Mouse (Mus musculus) brown adipose tissue, adult 24 weeks (tissue): ENCODE data around the gene Ascc2. TPM values are rescaled to one million over a fixed set of nuclear protein-coding genes. Genes with fewer than 3 reads are reported as not detected.

Experiments
- H3K27ac ChIP-seq: fragments of 200-500 bp; replicated peaks from 2 replicates; pipeline ENCODE4 v1.5.1; 2012; ENCODE audit warnings: low read depth, mild to moderate bottlenecking, low read length
- H3K4me1 ChIP-seq: fragments of 200-500 bp; 2 replicates; pipeline ENCODE4 v1.6.1; 2012; ENCODE audit warnings: low read length, mixed read lengths; ENCODE audit not compliant: control insufficient read depth, insufficient read depth, insufficient read length
- H3K4me3 ChIP-seq: fragments of 200-500 bp; 2 replicates; pipeline ENCODE4 v1.5.1; 2012; ENCODE audit warnings: low read depth, mild to moderate bottlenecking, low read length, moderate library complexity; ENCODE audit not compliant: insufficient read depth
- polyA plus RNA-seq: library from polyadenylated mRNA; stranded (reverse); fragments of >200 nt; gene quantifications from 2 replicates; pipeline ENCODE4 v1.2.4, GENCODE M21; 2012; ENCODE audit not compliant: missing spikeins, insufficient read depth, insufficient read length

Ascc2 gene
- 7.4 and 9.1 TPM in 2 replicates for polyA plus RNA-seq

DNA sequence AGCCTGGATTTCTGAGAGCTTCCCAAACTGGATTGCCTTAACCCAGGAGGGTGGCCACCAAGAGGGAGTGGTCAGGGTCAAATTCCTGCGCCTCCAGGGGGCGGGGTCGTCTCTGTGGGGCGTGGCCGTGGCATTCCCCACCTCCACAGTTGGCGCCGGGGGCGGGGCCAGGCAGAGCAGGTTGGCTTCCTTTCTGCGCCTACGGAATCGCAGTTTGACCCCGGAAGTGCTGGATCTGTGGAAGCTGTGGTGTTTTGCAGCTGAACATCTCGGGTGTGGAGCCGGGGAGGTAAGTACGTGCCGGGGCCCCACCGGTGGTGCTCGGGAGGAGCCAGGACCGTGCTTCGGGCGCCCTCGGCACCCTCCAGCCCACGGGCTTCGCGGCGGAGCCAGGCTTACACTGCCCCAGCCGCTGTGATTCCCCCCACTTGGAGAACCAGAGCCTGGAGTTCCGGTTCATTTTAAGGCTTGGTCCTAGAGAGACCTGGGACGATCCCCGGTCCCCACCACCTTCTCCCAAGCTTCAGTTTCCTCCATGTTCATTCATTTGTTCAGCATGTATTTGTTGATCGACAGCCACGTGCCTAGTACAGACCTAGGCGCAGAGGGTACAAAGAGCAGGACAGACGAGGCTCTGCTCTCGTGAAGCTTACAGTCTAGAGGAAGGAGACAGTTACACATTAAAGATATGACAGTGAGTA, at the start of gene Ascc2:
Gene Ascc2, plus strand, starts transcription at position 214 of the 701 bp plus-strand sequence.
- peak within 1 kb of the TSS; percentile 93 for H3K4me3 ChIP-seq
- H3K27ac ChIP-seq, result peak within 1 kb of the TSS; percentile 83

DNA sequence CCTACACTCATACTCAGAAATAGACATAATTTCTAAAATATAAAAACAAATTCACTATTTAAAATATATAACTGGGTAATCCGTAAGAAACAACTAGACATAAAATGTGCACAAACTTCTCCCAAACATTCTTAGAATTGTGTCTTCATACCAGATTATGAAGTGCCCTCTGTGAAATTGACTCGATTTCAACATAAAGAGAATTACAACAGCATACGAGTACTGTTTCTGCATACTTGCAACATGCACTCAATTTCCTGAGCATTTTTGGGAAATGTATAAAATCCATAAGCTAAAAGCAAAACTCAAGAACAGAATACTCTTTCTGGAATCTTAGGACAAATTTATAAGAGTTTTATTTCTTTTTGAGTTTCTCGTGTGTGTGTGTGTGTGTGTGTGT, 45.7 kb upstream of the Ascc2 start:
- H3K4me1 ChIP-seq, result peaks cover 11% of the 10 kb centered on the region
- H3K4me3 ChIP-seq, result peak overlapping the region; percentile 14; the same call in 1 of the 2 replicates
- no peak overlapping the region; the same call in 1 of the 2 replicates for H3K27ac ChIP-seq

More for the DNA sequence above, at the start of gene Ascc2:
- H3K4me1 ChIP-seq, result peaks cover 7% of the 10 kb centered on the region; the same call in 1 of the 2 replicates

DNA sequence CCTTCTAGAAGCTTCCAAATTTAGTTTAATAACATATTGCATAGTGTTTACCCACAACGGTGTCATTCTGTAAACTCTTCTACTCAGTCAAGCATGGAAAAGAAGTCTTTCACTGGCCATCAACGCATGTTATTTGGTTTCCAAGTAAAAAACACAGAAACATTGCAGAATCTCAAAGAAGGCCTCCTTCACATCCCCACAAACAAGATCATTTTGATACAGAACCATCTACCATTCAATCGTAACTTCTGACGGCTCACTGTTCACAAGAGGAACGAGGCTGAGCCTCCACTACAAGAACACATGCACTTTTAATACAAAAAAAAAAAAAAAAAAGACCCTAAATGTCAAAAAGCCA, 44.1 kb upstream of the Ascc2 start:
- peak overlapping the region; percentile 34 for H3K27ac ChIP-seq
- peak overlapping the region; percentile 50; the same call in 1 of the 2 replicates for H3K4me3 ChIP-seq
- peaks cover 11% of the 10 kb centered on the region for H3K4me1 ChIP-seq

DNA sequence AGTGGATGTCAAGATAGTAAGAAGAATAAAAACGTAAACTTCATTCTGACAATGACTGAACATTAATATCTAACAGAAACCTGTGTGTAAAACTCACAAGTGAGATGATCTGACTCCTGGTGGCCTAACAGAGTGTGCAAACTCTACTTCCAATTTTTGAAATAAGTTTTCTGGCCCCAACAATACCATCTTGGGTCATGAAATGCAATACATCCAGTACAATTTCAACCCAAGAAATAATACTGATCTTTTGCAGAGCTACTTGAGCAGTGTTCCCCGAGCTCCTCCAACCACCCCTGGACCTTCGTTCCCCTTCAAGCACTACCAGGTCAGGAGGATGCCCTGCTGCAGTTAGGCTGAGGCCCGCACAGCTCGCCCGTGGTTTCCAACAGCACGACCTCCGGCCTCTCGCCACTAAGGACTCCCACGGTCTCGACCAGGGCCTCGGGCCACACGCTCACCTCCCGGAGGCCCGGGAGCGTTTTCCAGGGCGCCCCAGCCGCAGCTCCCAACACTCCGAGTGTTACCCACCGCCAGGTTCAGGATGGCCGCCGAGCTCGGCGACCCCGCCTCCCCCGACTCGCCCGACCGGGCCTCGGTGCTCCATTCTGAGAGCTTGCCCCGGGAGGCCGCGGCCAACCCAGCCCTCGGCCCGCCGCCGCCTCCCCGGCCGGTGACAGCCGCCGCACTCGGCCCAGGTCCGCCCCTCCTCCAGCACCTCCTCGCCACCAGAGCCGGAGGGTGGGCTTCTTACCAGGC, 43.5 kb upstream of the Ascc2 start:
- Histone ChIP-seq H3K27ac (peak overlapping the region; percentile 80), H3K4me1 (peaks cover 11% of the 10 kb centered on the region), H3K4me3 (peak overlapping the region; percentile 98)

DNA sequence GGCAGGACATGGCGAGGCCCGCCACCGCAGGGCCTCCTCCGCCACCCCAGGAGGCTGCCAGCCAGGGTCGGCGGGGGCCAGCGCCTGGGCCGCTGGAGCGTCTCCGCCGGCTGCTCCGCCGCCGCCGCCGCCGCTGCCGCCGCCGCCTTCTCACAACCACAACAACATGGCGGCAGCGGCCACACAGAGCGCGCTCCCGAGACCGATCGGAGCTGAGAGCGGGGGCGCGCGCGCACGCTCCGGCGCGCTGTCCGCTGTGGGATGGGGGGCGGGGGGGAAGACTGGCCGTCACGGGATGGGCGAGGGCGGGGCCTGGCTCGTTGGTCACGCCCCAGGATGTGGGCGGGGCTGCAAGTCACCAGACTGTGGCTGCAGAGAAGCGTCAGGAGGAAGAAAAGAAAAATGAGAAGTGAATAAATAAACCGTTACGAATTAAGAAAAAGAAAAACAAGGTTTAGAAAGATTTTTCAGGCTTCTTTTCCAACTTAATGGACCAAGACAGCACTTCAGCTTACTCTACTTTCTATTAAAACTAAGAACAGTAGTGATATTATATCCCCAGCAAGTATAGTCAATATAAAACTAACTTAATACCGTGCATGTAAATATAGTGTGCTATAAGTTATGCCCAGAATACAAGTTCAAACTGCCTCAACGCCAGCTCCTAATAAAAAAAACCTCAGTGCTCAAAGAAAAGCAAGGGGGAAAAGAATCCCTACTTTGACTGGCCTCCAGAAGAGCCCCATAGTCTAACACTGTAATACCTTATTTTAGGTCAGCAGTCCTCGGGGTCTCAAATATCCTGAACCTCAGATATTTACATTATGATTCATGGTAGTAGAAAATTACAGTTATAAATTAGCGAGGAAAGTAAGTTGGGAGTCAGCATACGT, 42.7 kb upstream of the Ascc2 start, which contains the start of gene Mtmr3:
Gene Mtmr3, minus strand, starts transcription at position 256 of the 893 bp plus-strand sequence.
- H3K27ac ChIP-seq, result peak within 1 kb of the TSS; percentile 80
- peak within 1 kb of the TSS; percentile 98 for H3K4me3 ChIP-seq
- peaks cover 11% of the 10 kb centered on the region for H3K4me1 ChIP-seq

DNA sequence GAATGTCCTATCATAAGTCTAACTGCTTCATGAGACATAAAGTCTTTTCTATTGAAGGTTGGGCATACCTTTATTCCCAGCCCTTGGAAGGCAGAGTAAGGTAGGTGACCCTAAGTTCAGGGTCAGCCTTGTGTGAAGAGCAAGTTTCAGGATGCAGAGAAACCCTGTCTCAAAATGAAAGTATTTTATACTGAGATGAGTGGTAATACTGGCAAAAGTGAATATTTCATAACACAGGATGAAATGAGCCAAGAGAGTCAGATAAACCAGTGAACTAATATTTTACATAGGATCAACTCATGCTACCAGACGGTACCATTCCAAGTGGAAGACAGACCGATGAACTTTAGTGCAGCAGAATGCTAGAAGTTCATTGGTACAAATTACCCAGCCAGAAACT, 39.1 kb upstream of the Ascc2 start:
- Histone ChIP-seq H3K27ac (0 out of 2 replicates have a peak overlapping the region, but pooled peaks have one; percentile 53), H3K4me3 (no peak overlapping the region)

DNA sequence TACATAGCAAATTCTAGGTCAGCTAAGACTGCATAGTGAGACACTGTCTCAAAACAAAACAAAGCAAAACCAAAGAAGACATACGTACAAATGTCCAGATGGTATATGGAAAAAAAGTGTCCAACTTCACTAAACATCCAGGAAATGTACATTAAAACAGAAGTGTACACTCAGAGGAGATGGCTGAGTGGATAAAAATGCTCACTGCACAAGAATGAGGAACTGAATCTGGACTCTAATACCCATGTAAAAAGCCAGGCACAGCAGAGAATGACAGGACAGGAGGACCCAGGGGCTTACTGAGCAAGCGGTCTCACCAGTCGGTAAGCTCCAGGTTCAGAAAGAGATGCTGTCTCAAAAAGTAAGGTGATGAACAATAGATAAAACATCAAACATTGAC, 37.6 kb upstream of the Ascc2 start:
- Histone ChIP-seq H3K27ac (no peak overlapping the region), H3K4me3 (no peak overlapping the region)

More for the DNA sequence above, 39.1 kb upstream of the Ascc2 start:
- no peaks in the 10 kb centered on the region for H3K4me1 ChIP-seq

DNA sequence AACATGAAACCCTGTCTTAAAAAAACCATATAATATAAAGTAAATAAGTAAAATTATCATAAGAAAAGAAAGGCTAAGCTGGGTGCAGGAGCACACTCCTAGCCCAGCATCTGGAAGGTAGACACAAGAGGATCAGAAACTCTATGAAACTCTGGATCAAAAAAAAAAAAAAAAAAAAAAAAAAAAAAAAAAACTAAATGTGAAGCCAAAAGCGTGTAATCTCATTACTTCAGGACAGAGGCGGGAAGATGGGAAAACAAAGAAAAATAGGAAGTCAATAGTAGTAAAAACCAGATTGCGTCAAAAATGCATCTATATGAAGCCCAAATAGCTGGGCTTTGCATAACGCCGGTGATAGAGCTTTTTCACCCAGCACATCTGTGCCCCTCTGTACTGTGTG, 35.7 kb upstream of the Ascc2 start:
- Histone ChIP-seq H3K4me1 (no peaks in the 10 kb centered on the region), H3K4me3 (no peak overlapping the region), H3K27ac (no peak overlapping the region)

More for the DNA sequence above, 37.6 kb upstream of the Ascc2 start:
- no peaks in the 10 kb centered on the region for H3K4me1 ChIP-seq

DNA sequence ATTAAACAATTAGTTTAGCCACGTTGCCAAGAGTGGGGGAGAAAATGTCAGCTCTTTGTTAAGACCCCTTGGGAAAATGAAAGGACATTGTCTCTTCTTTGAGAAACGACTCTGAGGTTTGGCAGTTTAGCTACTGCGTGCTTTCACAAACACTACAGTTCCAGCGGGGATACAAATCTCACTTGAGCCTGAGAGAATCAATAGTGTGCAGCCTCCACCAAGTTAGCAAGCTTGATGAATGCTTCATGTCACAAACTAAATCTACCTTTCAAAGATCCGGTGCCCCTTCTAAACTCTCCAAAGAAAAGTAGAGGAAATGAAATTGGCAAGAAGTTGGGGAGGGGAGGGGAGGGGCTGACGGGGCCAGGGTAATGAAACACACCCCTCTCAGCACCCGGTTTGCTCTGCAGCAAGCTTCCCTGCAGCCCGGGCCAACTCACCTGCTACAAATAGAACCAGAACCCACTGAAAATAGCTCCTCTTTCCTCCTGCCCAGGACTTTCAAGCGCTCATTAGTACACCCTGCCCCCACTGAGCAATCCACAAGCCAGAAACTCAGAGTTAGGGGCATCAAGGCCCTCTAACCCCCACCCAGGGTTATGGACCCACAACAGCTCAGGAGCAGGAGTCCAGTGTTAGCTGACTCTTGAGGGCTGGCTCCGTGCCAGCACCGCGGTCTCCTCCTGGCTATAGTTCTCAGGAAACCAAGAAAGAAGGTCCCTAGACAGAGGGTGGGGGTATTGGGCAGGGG, 34.7 kb upstream of the Ascc2 start:
- no peak overlapping the region for H3K4me3 ChIP-seq

DNA sequence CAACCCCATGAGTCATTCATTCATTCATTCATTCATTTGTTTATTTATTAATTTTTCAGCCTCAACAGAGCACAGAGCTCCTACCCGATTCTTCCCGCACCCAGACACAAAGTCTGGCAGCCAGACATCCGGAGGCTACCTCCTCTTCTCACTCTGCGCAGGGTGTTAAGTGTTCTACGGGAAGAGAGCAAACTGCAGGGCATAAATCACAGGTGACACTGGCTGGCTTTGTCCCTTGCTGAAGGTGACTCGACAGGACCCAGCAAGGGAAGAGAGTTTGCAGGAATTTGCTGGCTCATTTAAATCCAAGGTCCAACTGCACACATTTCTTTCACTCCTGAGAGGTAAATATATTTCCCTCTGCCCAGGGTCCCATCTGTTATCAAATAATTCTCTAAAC, 33.1 kb upstream of the Ascc2 start:
- H3K4me1 ChIP-seq, result no peaks in the 10 kb centered on the region
- H3K4me3 ChIP-seq, result no peak overlapping the region
- H3K27ac ChIP-seq, result no peak overlapping the region

More for the DNA sequence above, 34.7 kb upstream of the Ascc2 start:
- H3K4me1 ChIP-seq, result no peaks in the 10 kb centered on the region
- no peak overlapping the region for H3K27ac ChIP-seq

DNA sequence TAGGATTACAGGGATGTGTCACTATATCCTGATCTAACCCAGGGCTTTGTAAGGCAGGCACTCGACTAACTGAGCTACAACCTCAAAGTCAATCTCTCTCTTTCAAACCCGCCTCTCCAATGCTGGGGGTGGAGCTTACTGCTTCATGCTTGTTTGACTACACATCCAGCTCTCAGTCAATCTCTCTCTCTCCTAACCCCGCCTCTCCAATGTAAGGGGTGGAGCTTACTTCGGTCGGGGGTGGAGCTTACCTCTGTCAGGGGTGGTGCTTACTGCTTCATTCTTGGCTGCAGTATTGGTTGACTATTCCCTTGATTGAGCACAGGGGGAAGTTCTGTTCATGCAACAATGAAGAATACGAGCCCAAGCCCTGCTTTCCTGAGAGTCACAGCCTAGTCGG, 32.1 kb upstream of the Ascc2 start:
- H3K27ac ChIP-seq, result no peak overlapping the region
- no peak overlapping the region for H3K4me3 ChIP-seq
- no peaks in the 10 kb centered on the region for H3K4me1 ChIP-seq

DNA sequence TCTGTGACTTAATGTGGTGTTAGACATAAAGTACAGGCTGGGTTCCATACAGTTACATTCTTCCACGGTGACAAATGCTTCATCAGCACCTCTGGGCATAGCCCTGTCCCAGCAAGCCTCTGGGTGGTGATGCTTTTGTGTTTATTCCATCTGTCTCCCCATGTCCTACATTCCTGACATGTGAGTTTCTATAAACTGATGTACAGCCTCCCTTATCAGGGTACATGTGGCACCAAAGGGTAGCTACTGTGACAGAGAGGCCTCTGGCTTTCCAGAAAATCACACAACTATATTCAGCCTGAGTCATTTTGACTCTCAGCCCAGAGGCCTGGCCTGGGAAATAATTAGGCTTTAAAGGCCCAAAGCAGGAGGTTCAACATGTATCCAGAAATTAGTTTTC, 31.0 kb upstream of the Ascc2 start:
- no peak overlapping the region for H3K27ac ChIP-seq
- no peak overlapping the region for H3K4me3 ChIP-seq
- H3K4me1 ChIP-seq, result no peaks in the 10 kb centered on the region

DNA sequence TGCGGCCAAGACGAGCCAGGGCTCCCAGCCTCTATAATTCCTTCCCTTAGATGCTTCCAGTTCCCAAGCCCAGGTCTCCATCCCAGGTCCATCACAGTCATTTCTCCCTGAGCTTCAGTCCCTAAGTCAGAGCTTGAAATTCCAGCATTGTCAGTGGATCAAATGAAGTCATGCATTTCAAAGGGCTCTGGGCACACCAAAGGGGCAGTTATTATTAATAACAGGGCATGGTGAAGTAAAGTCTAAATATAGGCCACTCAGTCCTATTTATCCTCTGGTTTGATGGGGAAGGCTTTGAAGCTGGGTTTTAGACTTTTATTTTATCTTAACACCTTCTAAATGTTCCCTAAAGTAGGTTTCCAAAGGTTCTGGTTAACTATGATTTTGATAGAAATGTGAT, 25.6 kb upstream of the Ascc2 start:
- Histone ChIP-seq H3K4me3 (no peak overlapping the region), H3K4me1 (no peaks in the 10 kb centered on the region), H3K27ac (no peak overlapping the region)

DNA sequence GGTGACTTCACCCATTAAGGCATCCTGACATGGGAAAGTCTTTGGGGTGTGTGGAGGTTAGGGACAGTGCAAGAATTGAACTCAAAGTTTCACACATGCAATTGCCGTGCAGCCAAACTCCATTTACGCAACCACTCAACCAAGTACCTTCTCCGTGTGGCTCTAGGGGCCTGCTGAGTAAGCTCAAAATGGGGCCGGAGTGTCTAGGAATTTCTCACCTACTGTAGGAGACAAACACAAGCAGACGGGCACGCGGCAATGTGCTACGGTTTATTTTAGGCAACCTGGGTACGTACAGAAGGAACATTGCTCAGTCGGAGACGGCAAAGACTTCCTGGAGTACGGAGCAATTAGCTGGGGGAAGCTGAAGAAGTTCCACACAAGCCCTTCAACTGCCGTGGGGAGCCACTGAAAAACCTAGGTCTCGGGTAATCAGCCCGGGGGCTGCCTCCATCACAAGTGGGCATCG, 17.5 kb upstream of the Ascc2 start, which contains the start of gene Gm11032:
Gene Gm11032, plus strand, starts transcription at position 51 of the 469 bp plus-strand sequence.
- H3K27ac ChIP-seq, result no peak within 1 kb of the TSS
- no peaks in the 10 kb centered on the region for H3K4me1 ChIP-seq
- H3K4me3 ChIP-seq, result no peak within 1 kb of the TSS
